Mouse (Mus musculus) cerebellum, adult 9-11 months (tissue): Measurements from ENCODE around the gene Tet3.

Source experiments
- DNase-seq: peaks from one replicate; pipeline ENCODE4 v3.0.0; 2022

Tet3 gene

GRCm38 (mm10) chr6:83439781-83440180 is 19.1 kb downstream of the Tet3 start:
- peak; percentile 80 for DNase-seq

- peak; percentile 60 for DNase-seq
These were observed 19.6 kb downstream of the Tet3 start for GRCm38 (mm10) chr6:83439119-83439767.

DNA sequence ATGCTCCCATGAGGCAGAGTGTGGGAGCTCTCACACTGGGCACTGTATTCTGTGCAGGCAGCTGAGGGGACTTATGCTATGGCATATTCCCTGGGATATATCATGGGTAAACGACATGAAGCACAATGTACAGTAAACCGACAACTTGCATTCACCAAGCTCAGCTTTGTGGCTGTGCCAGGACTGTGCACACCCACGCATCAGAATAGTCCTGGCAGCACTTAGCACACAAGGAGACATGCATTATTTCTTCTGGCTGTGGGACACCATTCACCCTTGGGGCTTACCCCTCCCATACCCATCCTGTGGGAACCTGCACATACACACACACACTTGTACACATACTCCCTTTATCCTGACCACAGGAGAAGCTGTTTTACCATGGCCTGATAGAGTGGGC is 20.3 kb downstream of the Tet3 start:
- peak; percentile 57 for DNase-seq

GRCm38 (mm10) chr6:83437802-83438201 is 21.1 kb downstream of the Tet3 start:
- DNase-seq: peak; percentile 45

DNA sequence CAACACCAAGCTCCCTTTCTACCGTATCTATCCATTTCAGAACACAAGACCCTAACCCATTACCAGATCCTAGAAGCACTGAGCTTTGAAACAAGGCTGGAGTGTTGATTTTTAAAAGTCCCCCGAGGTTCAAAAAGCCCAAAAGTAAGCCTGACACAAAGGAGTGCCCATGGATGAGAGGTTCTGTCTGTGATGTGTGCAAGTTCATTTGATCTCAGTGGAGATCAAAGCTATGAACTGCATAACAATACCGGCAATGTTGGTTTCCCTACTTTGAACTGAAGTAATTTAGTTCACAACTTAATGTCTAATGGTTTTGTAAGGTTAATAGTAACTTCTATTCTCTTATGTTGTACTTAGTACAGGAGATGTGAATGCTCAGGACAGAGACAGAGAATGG is 21.7 kb downstream of the Tet3 start:
- DNase-seq: no peak

GRCm38 (mm10) chr6:83436547-83436946 is 22.3 kb downstream of the Tet3 start:
- DNase-seq: no peak

DNA sequence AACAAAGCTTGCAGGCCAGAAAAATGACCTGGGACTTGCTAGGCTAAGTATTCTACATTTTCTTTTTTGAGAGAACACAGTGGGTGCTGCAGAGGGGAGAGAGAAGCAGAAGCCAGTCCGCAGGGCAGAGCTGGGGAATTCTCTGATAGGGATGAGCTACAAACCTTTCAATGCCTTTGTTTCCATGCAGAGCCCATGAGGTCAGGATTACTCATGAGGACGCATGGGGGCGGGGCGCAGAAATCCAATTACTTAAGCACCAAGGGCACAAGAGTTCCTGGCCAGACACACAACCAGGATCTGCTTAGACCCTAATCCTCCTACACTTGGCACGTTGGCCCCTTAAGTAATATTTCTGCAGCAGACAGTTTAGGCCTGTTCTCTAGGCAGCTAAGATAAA is 23.7 kb downstream of the Tet3 start:
- no peak for DNase-seq

GRCm38 (mm10) chr6:83433546-83433945 is 25.3 kb downstream of the Tet3 start:
- no peak for DNase-seq

DNA sequence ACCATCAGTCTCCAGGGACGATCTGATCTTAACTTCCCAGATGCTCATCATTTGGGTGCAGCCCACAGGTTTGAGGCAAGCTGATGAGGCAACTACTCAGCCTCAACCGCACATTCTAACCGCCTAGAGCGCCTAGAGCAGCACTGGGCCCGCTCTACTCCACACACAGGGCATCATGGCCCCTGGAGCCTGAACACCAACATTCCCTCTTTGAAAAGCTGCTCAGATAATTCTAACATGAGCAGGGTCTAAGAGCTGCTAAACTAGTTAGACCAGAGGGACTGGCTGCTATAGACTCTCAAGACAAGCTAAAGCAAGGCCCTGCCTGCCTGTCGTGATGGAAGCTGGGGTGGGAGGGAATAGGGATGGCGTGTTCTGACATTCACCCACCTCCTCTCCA is 25.9 kb downstream of the Tet3 start:
- no peak for DNase-seq

DNA sequence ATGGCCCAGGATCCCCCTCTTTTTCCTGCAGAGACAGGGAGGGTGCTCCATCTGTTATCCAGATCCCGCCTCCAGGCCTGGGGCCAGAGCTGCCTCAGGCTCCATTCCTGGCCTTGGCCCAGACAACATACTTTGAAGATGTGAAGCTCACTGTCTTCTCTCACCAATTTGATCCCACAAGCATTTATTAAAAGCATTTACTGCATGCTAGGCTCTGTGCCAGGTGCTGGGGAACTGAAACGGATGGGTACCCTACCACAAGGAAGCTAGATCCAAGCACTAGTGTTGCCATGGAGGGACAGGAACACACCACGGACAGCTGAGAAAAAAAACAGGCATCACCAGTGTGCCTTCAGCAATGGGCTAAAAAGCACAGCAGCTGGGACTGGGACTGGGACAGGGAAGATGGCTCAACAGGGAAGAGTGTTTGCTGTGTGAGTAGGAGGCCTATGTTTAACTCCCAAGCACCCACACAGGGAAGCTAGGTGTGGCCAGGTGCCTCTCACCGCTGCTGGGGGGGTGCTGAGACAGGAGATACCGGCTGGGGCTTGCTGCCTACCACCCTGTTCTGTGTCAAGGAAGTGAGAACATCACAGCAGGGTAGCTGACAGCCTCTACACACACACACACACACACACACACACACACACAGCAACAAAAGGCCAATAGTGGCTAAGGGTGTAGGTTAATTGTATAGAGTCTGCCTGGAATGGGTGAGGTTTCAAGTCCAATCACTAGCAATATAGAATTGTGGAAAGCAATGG is 30.7 kb downstream of the Tet3 start:
- DNase-seq: peak; percentile 89

- no peak for DNase-seq
These were observed 31.4 kb downstream of the Tet3 start for GRCm38 (mm10) chr6:83427512-83427911.

GRCm38 (mm10) chr6:83426576-83426975 is 32.3 kb downstream of the Tet3 start:
- DNase-seq: peak; percentile 93

- no peak for DNase-seq
These were observed 34.9 kb downstream of the Tet3 start for GRCm38 (mm10) chr6:83424053-83424404.

- no peak for DNase-seq
These were observed 35.4 kb downstream of the Tet3 start for GRCm38 (mm10) chr6:83423400-83424052.

- no peak for DNase-seq
These were observed 36.8 kb downstream of the Tet3 start for GRCm38 (mm10) chr6:83421866-83422649.

GRCm38 (mm10) chr6:83419516-83419915 is 39.4 kb downstream of the Tet3 start:
- DNase-seq: peak; percentile 63

DNA sequence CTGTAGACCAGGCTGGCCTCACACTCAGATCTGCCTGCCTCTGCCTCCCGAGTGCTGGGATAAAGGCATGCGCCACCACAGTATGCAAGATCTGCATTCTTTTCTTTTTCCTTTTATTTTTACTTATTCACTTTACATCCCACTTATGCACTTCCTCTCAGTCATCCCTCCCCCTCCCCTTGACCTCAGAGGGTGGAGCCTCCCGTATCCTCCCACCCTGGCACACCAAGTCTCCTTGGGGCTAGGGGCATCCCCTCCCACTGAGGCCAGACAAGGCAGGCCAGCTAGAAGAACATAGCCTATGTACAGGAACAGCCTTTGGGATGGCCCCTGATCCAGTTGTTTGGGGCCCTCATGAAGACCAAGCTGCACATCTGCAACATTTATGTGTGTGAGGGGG is 41.4 kb downstream of the Tet3 start:
- no peak for DNase-seq

- DNase-seq: no peak
These were observed 41.8 kb downstream of the Tet3 start for GRCm38 (mm10) chr6:83417104-83417502.

DNA sequence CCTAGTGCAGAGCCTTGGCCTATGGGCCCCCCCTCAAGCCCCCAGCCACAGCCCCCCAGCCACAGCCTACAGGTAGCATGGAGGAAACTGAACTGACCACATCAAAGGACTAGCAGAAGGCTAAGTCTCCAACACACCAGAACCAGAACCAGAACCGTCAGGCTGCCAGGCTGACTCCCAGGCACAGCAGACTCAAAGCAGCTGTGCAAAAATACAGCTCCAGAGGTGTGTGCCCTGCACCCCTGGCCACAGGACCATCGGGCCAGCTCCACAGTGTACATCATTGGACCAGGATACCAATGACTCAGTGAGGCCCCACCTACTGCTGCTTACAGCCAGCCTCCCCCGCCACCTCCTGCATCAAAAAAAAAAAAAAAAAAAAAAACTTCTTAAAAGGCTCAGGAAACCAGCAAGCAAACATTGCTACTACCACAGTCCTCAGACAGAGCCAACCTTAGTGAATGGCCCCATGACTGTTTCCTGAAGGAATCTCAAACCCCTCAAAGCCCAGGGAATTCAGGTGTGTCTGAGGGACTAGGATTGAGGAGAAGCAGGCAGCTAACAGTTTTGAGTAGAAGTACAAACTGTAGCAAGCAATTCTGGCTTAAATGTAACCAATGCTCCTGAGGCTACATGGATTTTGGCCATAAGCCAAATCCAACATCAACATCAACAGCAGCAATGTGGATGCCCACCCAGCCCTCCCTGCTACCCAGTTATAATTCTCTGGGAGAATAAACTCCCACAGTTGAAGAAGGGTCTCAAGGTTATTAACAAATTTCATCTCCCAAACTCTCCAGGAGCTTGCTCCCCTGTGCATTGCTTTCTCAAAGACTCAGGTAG is 42.4 kb downstream of the Tet3 start:
- no peak for DNase-seq

DNA sequence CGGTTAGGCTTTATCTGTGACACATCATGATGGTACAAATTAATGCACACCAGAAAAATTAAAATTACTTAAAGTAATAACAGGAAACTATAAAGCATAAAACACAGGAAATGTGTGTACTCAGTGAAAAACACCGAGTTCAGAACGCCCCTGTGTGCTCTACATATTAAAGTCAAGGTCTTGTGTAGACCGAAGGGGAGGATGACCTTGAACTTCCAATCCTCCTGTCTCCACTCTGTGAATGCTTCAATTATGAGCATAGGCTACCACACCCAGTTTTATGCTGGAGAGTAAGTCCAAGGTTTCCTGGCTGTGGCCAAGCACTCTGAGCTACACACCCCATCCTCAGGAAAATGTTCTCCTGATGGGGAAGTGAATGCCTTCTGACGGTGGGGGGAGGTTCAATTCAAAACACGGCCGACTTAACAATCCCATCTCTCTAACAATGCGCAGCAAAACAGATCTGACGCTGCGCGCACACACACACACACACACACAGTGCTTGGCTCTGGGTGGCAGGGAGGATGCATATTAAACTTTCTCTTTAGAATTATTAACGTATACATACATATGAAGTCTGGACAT is 43.4 kb downstream of the Tet3 start:
- no peak for DNase-seq

GRCm38 (mm10) chr6:83414601-83415355 is 44.1 kb downstream of the Tet3 start:
- no peak for DNase-seq
